Mouse (Mus musculus) embryonic facial prominence, embryonic 11.5 days (tissue): ENCODE measurements at regions not wholly inside any gene's neighbourhood (a gene's known extent, or its start where the extent isn't known, plus 50 kb on each side); places are given as distances from the start of the nearest gene placed in this dataset.

Experiments
- ATAC-seq: fragments of 200-750 bp; cut with Nextera tagmentation; replicated peaks from 2 replicates; pipeline ENCODE4 v1.8.0; 2017; ENCODE audit warnings: low read depth; ENCODE audit not compliant: insufficient number of reproducible peaks, low FRiP score, low TSS enrichment
- DNase-seq: peaks from one replicate; pipeline ENCODE4 v3.0.0-alpha.2; 2015; ENCODE audit warnings: low spot score
- H3K27ac ChIP-seq: fragments of 300-500 bp; sonication (generic); replicated peaks from 2 replicates; pipeline ENCODE4 v1.5.1; 2014; ENCODE audit warnings: mild to moderate bottlenecking, low read depth, low read length, control low read depth
- H3K27me3 ChIP-seq: fragments of 300-500 bp; sonication (generic); 2 replicates; pipeline ENCODE4 v1.6.1; 2014; ENCODE audit warnings: mild to moderate bottlenecking, low read length, moderate library complexity, mixed read lengths; ENCODE audit not compliant: control insufficient read depth, insufficient read depth
- H3K36me3 ChIP-seq: fragments of 300-500 bp; sonication (generic); replicated peaks from 2 replicates; pipeline ENCODE4 v1.6.1; 2014; ENCODE audit warnings: low read depth, mild to moderate bottlenecking, low read length, moderate library complexity, mixed read lengths; ENCODE audit not compliant: control insufficient read depth, insufficient read depth
- H3K4me1 ChIP-seq: fragments of 300-500 bp; sonication (generic); 2 replicates; pipeline ENCODE4 v1.6.1; 2014; ENCODE audit warnings: low read length, mixed read lengths; ENCODE audit not compliant: control insufficient read depth, insufficient read depth
- H3K4me2 ChIP-seq: fragments of 300-500 bp; sonication (generic); 2 replicates; pipeline ENCODE4 v1.6.1; 2014; ENCODE audit warnings: low read depth, mild to moderate bottlenecking, control low read depth, low read length, moderate library complexity
- H3K4me3 ChIP-seq: fragments of 300-500 bp; sonication (generic); 2 replicates; pipeline ENCODE4 v1.5.1; 2014; ENCODE audit warnings: low read depth, low read length, control low read depth
- H3K9ac ChIP-seq: fragments of 300-500 bp; sonication (generic); replicated peaks from 2 replicates; pipeline ENCODE4 v1.6.1; 2014; ENCODE audit warnings: mild to moderate bottlenecking, control low read depth, low read length
- H3K9me3 ChIP-seq: fragments of 300-500 bp; sonication (generic); replicated peaks from 2 replicates; pipeline ENCODE4 v1.6.1; 2016; ENCODE audit warnings: mild to moderate bottlenecking, low read length, inconsistent platforms, mixed read lengths; ENCODE audit not compliant: control insufficient read depth
- WGBS: fragments of 180-500 bp; shearing (Covaris S2); extraction: QIAGEN DNeasy Blood & Tissue Kit; methylation state at CpG from one replicate; pipeline ENCODE4 v1.1.7; 2014; 5-methylcytosine and 5-hydroxymethylcytosine counted together

DNA sequence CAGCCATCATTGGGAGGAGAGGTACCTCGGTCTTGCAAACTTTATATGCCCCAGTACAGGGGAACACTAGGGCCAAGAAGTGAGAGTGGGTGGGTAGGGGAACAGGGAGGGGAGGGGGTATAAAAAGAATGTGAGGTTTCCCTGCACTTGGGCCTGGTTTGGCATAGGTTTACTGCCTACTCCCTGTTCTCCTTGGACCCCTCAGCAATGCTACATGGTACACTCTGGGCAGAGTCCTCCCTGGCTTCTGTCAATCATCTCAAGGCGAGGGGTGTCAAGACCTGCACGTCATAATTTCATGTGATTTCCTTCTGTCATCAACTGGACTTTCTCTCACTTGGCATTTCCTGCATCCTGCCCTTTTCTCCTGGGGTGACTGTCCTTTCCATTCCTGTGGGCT, 330.9 kb downstream of the Mllt3 start:
- no peak for DNase-seq
- Histone ChIP-seq H3K27me3 (no peaks in the 10 kb centered on the region), H3K4me1 (no peaks in the 10 kb centered on the region), H3K4me3 (no peak overlapping the region), H3K36me3 (no peaks in the 10 kb centered on the region), H3K9me3 (no peaks in the 10 kb centered on the region), H3K4me2 (no peak overlapping the region), H3K9ac (no peak overlapping the region), H3K27ac (no peak overlapping the region)
- no peak for ATAC-seq
- 72% methylated on average over 3 of the region's 3 CpGs for WGBS

DNA sequence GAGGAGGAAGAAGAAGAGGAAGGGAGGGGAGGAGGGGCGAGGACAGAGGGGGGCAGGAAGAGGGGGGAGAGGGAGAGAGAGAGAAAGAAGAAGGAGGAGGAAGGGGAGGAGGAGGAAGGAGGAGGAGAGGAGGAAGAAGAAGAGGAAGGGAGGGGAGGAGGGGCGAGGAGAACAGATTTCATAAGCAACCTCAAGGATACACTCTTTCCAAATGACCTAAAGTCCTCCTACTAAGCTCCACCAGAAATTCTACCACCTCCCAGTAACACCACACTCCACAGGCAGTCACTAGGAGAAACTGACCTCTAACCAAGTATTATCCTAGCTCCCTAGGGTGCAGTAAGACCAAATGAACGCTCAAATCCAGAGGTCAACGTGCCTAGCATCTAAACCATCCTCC, 332.1 kb downstream of the Mllt3 start:
- DNase-seq (no peak), ATAC-seq (no peak)
- WGBS = 64% methylated on average over 4 of the region's 4 CpGs
- Histone ChIP-seq H3K4me1 (no peaks in the 10 kb centered on the region), H3K4me2 (no peak overlapping the region), H3K4me3 (no peak overlapping the region), H3K27me3 (no peaks in the 10 kb centered on the region), H3K36me3 (no peaks in the 10 kb centered on the region), H3K9ac (no peak overlapping the region), H3K9me3 (no peaks in the 10 kb centered on the region), H3K27ac (no peak overlapping the region)

- Histone ChIP-seq H3K9me3 (no peaks in the 10 kb centered on the region), H3K4me2 (no peak overlapping the region), H3K27me3 (no peaks in the 10 kb centered on the region), H3K4me3 (no peak overlapping the region), H3K36me3 (no peaks in the 10 kb centered on the region), H3K4me1 (no peaks in the 10 kb centered on the region), H3K27ac (no peak overlapping the region), H3K9ac (no peak overlapping the region)
- 61% methylated on average over 2 of the region's 2 CpGs for WGBS
- ATAC-seq (no peak), DNase-seq (no peak)
These were observed 332.7 kb downstream of the Mllt3 start for GRCm38 (mm10) chr4:87700508-87700907.

- 0 out of 2 replicates have a peak, but pooled peaks have one; percentile 31 for ATAC-seq
- Histone ChIP-seq H3K9ac (0 out of 2 replicates have a peak overlapping the region, but pooled peaks have one; percentile 5), H3K4me3 (no peak overlapping the region), H3K27me3 (no peaks in the 10 kb centered on the region), H3K4me2 (no peak overlapping the region), H3K4me1 (no peaks in the 10 kb centered on the region), H3K36me3 (no peaks in the 10 kb centered on the region), H3K27ac (no peak overlapping the region), H3K9me3 (no peaks in the 10 kb centered on the region)
- 16% methylated on average over 4 of the region's 4 CpGs for WGBS
- peak; percentile 25 for DNase-seq
These were observed 333.6 kb downstream of the Mllt3 start for GRCm38 (mm10) chr4:87699586-87699985.

- H3K36me3 ChIP-seq = no peaks in the 10 kb centered on the region
- H3K9ac ChIP-seq = no peak overlapping the region
- DNase-seq = peak; percentile 59
- 14% methylated on average over 3 of the region's 3 CpGs for WGBS
- H3K4me2 ChIP-seq = no peak overlapping the region
- no peak for ATAC-seq
- H3K9me3 ChIP-seq = no peaks in the 10 kb centered on the region
- H3K4me3 ChIP-seq = no peak overlapping the region
- H3K4me1 ChIP-seq = no peaks in the 10 kb centered on the region
- H3K27me3 ChIP-seq = no peaks in the 10 kb centered on the region
- H3K27ac ChIP-seq = no peak overlapping the region
These were observed 334.4 kb downstream of the Mllt3 start for GRCm38 (mm10) chr4:87698750-87699149.

DNA sequence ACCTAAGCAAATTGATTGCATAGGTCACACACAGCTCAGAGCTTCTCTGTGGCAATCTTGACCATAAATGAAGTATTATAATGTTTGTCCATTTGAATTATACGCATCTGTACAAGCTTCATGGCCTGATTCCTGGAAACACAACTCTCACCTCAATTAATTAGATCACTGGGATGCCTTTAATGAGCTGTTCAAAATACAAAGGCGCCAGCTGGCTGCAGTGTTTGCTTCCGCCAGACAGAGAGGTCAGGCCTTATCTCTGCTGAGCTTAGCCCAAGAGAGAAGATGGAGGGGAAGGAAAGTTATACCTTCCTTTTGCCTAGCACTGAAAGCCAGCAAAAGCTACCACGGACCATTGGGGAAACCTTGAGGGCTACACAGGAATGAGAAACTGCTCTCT, 336.2 kb downstream of the Mllt3 start:
- no peaks in the 10 kb centered on the region for H3K36me3 ChIP-seq

DNA sequence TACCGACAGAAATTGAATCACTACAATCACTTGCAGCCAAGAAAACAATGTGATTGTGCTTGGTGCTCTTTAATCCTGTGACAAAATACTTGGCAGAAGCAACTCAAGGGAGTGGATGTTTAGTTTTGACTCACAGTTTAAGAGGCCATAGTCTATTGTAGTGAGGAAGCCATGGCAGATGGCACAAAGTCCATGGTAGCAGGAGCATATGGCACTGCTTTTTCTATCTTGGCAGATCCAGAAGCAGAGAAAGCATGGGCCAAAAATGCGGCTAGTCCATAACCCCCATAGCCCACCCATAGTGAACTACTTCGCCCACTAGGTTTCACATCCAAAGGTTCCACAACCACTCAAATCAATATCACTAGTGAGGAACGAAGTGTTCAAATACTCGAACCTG, 337.4 kb downstream of the Mllt3 start:
- no peak for DNase-seq
- H3K4me3 ChIP-seq = no peak overlapping the region
- no peak overlapping the region for H3K27ac ChIP-seq
- H3K9me3 ChIP-seq = no peaks in the 10 kb centered on the region
- H3K36me3 ChIP-seq = no peaks in the 10 kb centered on the region
- no peak for ATAC-seq
- H3K9ac ChIP-seq = no peak overlapping the region
- no peaks in the 10 kb centered on the region for H3K27me3 ChIP-seq
- H3K4me2 ChIP-seq = no peak overlapping the region
- H3K4me1 ChIP-seq = no peaks in the 10 kb centered on the region
- 94% methylated on average over 5 of the region's 5 CpGs for WGBS

More for the DNA sequence above, 336.2 kb downstream of the Mllt3 start:
- no peaks in the 10 kb centered on the region for H3K27me3 ChIP-seq
- no peak for DNase-seq
- no peaks in the 10 kb centered on the region for H3K4me1 ChIP-seq
- 67% methylated on average over 4 of the region's 4 CpGs for WGBS
- H3K9ac ChIP-seq = no peak overlapping the region
- no peak for ATAC-seq
- H3K4me2 ChIP-seq = no peak overlapping the region
- H3K9me3 ChIP-seq = no peaks in the 10 kb centered on the region
- H3K4me3 ChIP-seq = no peak overlapping the region
- no peak overlapping the region for H3K27ac ChIP-seq

DNA sequence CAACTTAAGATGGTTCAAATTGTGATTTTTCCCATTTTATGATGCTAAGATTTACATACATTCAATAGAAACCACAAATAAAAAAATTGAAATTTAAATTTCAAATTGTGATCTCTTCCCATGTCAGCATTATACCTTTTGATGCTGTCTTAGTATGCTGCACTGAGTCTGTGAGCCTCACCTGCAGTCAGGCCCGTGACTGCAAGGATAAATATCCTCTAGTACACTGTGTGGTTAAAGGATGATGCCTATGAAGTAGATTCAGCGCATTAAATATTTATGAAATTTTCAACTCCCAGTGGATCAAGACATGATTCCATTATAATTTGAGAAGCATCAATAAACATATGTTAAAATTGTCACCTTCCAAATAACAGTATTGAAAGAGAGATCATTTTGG, 340.4 kb downstream of the Mllt3 start:
- no peak overlapping the region for H3K4me2 ChIP-seq
- H3K9ac ChIP-seq = no peak overlapping the region
- no peaks in the 10 kb centered on the region for H3K9me3 ChIP-seq
- no peak overlapping the region for H3K27ac ChIP-seq
- H3K36me3 ChIP-seq = no peaks in the 10 kb centered on the region
- no peaks in the 10 kb centered on the region for H3K27me3 ChIP-seq
- 85% methylated on average over 2 of the region's 2 CpGs for WGBS
- H3K4me3 ChIP-seq = no peak overlapping the region
- ATAC-seq (no peak), DNase-seq (no peak)
- no peaks in the 10 kb centered on the region for H3K4me1 ChIP-seq
